Mouse (Mus musculus) spleen, postnatal 4 days (tissue): ENCODE measurements around the gene Dennd6b.

Experiments used
- DNase-seq, 2 experiments: peaks; one replicate each; pipeline ENCODE4 v3.0.0; 2022; ENCODE audit warnings: low spot score in 2 of 2

The Dennd6b gene

GRCm38 (mm10) chr15:89158516-89158915, 37.8 kb downstream of the Dennd6b start:
- DNase-seq = no peak

GRCm38 (mm10) chr15:89157954-89158353, 38.3 kb downstream of the Dennd6b start:
- peak; percentile 67 to 88 for DNase-seq

- no peak for DNase-seq
Observed at GRCm38 (mm10) chr15:89152312-89152711, 44.0 kb downstream of the Dennd6b start.

GRCm38 (mm10) chr15:89150041-89150390, 46.3 kb downstream of the Dennd6b start:
- peak in 1 of 2 experiments; percentile 46 for DNase-seq

- no peak for DNase-seq
Observed at GRCm38 (mm10) chr15:89149271-89150040, 46.8 kb downstream of the Dennd6b start, which contains the start of gene Mapk11. Gene Mapk11, minus strand, starts transcription at chr15:89149628.

GRCm38 (mm10) chr15:89148496-89149270, 47.6 kb downstream of the Dennd6b start:
- DNase-seq = no peak

GRCm38 (mm10) chr15:89147895-89148294, 48.4 kb downstream of the Dennd6b start:
- no peak for DNase-seq

GRCm38 (mm10) chr15:89147456-89147855, 48.8 kb downstream of the Dennd6b start:
- DNase-seq = no peak

- DNase-seq = no peak
Observed at GRCm38 (mm10) chr15:89147024-89147423, 49.3 kb downstream of the Dennd6b start.

- DNase-seq = peak; percentile 42 to 74
Observed at GRCm38 (mm10) chr15:89146537-89146936, 49.8 kb downstream of the Dennd6b start.

GRCm38 (mm10) chr15:89145813-89146350, 50.4 kb downstream of the Dennd6b start:
- DNase-seq = no peak

- no peak for DNase-seq
Observed at GRCm38 (mm10) chr15:89144965-89145364, 51.3 kb downstream of the Dennd6b start.

- DNase-seq = no peak
Observed at GRCm38 (mm10) chr15:89143134-89143533, 53.2 kb downstream of the Dennd6b start.

GRCm38 (mm10) chr15:89141905-89142304, 54.4 kb downstream of the Dennd6b start:
- no peak for DNase-seq

- no peak for DNase-seq
Observed at GRCm38 (mm10) chr15:89141443-89141842, 54.9 kb downstream of the Dennd6b start.

GRCm38 (mm10) chr15:89140659-89141252, 55.5 kb downstream of the Dennd6b start, which contains the start of gene Mapk12:
Gene Mapk12, minus strand, starts transcription at chr15:89140703.
- no peak for DNase-seq

GRCm38 (mm10) chr15:89140048-89140658, 56.1 kb downstream of the Dennd6b start:
- no peak for DNase-seq

- no peak for DNase-seq
Observed at GRCm38 (mm10) chr15:89138531-89138930, 57.8 kb downstream of the Dennd6b start.

GRCm38 (mm10) chr15:89138046-89138405, 58.3 kb downstream of the Dennd6b start:
- no peak for DNase-seq

GRCm38 (mm10) chr15:89137378-89138045, 58.8 kb downstream of the Dennd6b start:
- DNase-seq = no peak

- no peak for DNase-seq
Observed at GRCm38 (mm10) chr15:89136461-89137155, 59.7 kb downstream of the Dennd6b start.
